Mouse (Mus musculus): ENCODE measurements around the gene Fam71d.

- TF ChIP-seq CTCF (IDR thresholded peaks at IDR 0.05; ENCODE audit: insufficient read depth, low read depth, low read length) (no peak), POLR2A (IDR thresholded peaks at IDR 0.05; ENCODE audit: insufficient read depth, low read depth, low read length) (no peak)
These were observed 36.4 kb downstream of the Fam71d start for GRCm38 (mm10) chr12:78727723-78728122.

Data from olfactory bulb, adult 2 months (tissue).